Mouse (Mus musculus): ENCODE measurements around the gene Dgcr2. TPM values are rescaled to one million over a fixed set of nuclear protein-coding genes. Genes with fewer than 3 reads are reported as not detected.

Dgcr2 gene
- 20.8 and 21.7 TPM in 2 replicates for polyA plus RNA-seq (2012; rRNA removed)

DNA sequence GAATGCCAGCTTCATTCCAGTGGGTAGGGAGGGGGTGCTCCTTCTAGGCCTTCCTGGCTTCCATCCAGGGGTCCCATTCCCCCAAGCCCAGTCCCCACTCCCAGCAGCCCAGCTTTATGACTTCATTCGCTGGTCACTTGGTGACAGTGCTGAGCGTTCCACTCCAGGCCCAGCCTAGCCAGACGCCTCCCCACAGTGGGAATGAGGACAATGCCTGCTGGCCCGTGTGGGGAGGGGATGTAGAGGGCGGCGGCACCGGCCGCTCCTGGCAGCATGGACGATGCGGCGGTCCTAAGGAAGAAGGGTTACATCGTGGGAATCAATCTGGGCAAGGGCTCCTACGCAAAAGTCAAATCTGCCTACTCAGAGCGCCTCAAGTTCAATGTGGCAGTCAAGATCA lies at the start of gene Dgcr2, which contains the start of gene Tssk2:
TSS of gene Dgcr2 (minus strand) at position 101 of the 400 bp plus-strand sequence.
TSS of gene Tssk2 (plus strand) at position 176 of the 400 bp plus-strand sequence.

DNA sequence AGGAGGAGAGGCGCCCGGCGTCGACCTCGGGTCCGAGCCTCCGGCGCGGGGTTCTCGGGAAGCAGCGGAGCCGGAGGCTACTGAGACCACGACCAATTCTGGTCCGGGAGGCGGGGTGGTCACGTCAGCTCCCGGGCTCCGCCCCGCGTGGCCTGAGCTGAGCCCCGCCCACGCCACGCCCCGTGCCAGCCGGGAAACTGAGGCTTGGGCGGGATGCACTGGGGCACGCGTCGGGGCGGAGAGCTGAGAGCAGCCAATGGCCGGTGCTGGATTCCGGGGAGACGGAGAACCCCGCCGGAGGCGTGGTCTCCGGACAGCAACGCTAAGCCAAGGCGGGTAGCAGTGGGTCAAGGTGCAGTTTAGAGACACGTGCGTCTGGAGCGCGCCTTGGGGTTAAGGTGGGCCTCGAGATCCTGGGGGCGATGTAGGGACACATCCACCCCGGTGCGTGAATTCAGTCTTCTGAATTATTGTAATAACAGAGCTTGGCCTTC lies 29.8 kb upstream of the Dgcr2 start, which contains the start of gene Slc25a1:
TSS of gene Slc25a1 (minus strand) at position 133 of the 494 bp plus-strand sequence.

DNA sequence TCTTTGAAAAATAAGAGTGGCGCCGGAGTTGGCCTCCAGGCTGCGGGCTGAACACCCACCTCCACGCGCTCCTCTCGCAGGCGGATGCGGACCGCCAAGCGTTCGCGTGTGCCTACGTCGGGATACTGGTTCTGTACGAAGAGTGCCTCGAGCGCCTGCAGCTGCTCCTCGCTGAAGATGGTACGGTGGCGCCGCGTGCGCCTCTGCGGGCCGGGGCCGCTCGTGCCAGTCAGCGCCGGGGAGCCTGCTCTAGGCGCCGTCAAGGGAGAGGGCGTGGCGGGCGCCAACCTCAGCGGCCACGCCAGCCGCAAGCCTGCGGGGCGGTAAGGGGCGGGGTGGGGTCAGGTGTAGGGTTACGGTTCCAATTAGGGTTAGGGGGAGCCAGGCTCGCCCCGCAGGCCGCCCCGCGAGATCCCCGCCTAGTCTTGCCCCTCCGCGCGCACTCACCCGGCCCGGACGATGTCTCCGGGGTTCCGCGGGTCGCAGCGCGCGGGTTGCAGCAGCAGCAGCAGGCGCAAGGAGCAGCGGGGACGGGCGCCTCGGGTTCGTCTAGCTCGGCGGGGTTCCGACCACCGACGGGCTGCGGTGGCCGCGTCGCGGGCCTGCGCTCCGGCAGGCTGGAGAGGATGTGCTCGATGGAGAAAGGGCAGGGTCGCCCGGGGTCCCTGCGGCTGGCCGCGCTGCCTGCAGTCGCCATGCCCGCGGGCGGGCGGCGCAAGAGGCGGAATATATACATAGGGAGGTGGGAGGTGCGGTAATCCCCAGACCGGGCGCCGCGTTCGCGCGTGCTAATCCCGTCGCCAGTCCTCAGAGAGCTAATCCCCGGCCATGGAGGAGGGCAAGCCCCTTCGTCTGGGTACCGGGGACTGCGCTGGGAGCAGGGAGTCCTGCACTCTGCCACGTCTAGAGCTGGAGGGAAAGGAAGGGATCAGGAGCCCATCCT lies 16.2 kb upstream of the Dgcr2 start, which contains the start of gene Gsc2:
TSS of gene Gsc2 (minus strand) at position 753 of the 943 bp plus-strand sequence.

GRCm38 (mm10) chr16:17911052-17911595 lies 12.8 kb upstream of the Dgcr2 start, which contains the start of gene Ess2:
Gene Ess2 (minus strand): TSS chr16:17911348.

GRCm38 (mm10) chr16:17893923-17894322 lies 4.4 kb downstream of the Dgcr2 start, which contains the start of gene Tssk1:
Gene Tssk1 (plus strand): TSS chr16:17894223.

DNA sequence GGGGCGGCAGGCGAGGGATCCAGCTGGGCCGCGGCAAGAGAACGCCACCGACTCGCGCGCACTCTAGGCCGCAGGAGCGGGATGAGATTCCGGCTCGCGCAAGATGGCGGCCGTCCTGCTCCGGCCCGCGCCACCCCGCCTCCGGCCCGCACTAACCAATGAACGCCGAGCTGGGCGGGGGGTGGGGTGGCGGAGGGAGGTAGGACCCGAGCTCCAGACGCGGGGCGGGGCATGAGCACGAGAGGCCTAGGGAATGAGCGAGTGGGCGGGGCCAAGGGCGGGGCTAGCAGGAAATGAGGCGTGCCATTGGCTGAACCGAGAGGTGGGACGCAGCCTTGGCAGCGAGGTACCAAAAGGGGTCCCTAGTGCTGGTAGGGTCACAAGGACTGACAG lies 6.8 kb downstream of the Dgcr2 start, which contains the start of gene Gm20518:
TSS of gene Gm20518 (minus strand) at position 105 of the 393 bp plus-strand sequence.

DNA sequence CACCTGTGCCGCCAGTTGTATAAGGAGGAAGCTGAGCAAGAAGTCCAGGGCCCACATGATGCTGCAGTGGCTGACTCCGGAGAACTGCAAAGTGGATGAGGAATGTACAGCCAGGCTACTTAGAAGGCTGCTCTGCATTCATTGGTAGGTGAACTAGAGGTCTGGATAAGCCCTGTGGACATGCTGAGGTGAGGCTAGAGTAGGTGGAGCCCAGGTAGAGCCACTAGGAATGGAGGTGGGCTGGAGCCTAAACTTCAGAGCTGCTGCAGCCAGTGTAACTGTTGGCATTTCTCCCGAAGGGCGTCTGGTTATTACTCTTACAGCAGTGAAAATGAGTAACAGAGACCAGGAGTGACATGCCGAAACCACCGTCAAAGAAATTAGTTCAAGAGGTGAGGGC lies 60.3 kb downstream of the Dgcr2 start, which contains the start of gene Car15:
TSS of gene Car15 (minus strand) at position 314 of the 400 bp plus-strand sequence.

GRCm38 (mm10) chr16:17832821-17833220 lies 65.5 kb downstream of the Dgcr2 start, which contains the start of gene B830017H08Rik:
Gene B830017H08Rik (plus strand): TSS chr16:17833121.

DNA sequence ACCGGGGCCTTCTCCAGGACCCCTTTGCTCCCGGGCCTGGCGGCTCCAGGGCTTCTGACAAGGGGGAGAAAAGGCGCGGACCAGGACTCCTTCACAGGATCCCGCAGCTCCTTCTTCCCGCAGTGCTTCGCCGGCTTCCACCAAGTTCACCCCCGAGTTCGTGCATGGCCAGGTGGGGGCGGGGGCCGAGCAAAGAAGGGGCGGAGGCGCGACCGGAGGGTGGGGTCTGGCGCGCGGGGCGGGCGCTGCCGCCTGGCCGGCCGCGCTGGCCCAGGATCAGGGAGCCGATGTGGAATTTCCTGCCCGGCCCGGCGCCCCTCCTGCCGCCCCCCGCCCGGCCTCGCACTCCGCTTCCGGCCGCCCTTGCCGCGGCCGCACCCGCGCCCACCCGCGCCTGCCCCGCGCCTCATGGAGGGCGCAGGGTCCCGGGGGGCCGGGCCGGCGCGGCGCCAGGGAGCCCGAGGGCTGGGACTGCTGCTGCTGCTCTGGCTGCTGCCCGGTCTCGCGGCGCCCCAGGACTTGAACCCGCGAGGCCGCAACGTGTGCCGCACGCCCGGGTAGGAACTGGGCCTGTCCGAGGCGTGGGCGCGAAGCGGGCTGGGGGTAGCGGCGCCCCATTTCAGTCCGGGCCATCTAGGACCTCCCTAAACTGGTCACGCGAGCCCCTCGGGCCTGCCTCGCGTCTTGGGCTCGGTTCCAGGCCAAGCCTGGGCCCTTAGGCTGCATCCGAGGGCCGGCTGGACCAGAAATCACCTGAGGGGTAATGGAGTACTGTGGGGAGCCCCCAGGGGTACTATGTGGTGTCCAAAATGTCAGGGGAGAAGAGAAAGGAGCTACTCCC lies 101.2 kb downstream of the Dgcr2 start, which contains the start of gene Scarf2:
TSS of gene Scarf2 (plus strand) at position 312 of the 841 bp plus-strand sequence.

Other genes with a start within 250 kb of the Dgcr2 start
- 12.6 and 18.0 TPM in 2 replicates for gene Med15, start 165.7 kb downstream of the Dgcr2 start, polyA plus RNA-seq (2012; rRNA removed)
- 14.3 and 15.0 TPM in 2 replicates for gene Klhl22, start 138.9 kb downstream of the Dgcr2 start, polyA plus RNA-seq (2012; rRNA removed)
- 4.7 and 6.5 TPM in 2 replicates for gene Scarf2, start 101.3 kb downstream of the Dgcr2 start, polyA plus RNA-seq (2012; rRNA removed)
- not detected in 2 replicates for gene B830017H08Rik, start 65.4 kb downstream of the Dgcr2 start, polyA plus RNA-seq (2012; rRNA removed)
- gene Car15, start 60.2 kb downstream of the Dgcr2 start, polyA plus RNA-seq (2012; rRNA removed), result 1.0 and 1.6 TPM in 2 replicates
- gene Gm20518, start 6.9 kb downstream of the Dgcr2 start, polyA plus RNA-seq (2012; rRNA removed), result 0.13 and 0.24 TPM in 2 replicates
- gene Tssk1, start 4.3 kb downstream of the Dgcr2 start, polyA plus RNA-seq (2012; rRNA removed), result 0.02 and 0.03 TPM in 2 replicates
- gene Tssk2, start 75 bp upstream of the Dgcr2 start, polyA plus RNA-seq (2012; rRNA removed), result not detected in 2 replicates
- gene Ess2, start 12.8 kb upstream of the Dgcr2 start, polyA plus RNA-seq (2012; rRNA removed), result 7.2 and 8.3 TPM in 2 replicates
- not detected in 2 replicates for gene Gsc2, start 16.5 kb upstream of the Dgcr2 start, polyA plus RNA-seq (2012; rRNA removed)
- 48.8 and 59.1 TPM in 2 replicates for gene Slc25a1, start 29.7 kb upstream of the Dgcr2 start, polyA plus RNA-seq (2012; rRNA removed)
- 3.2 and 5.8 TPM in 2 replicates for gene Vpreb2, start 81.9 kb upstream of the Dgcr2 start, polyA plus RNA-seq (2012; rRNA removed)
- 13.7 and 14.7 TPM in 2 replicates for gene Dgcr6, start 154.3 kb upstream of the Dgcr2 start, polyA plus RNA-seq (2012; rRNA removed)
- gene Prodh, start 191.6 kb upstream of the Dgcr2 start, polyA plus RNA-seq (2012; rRNA removed), result 4.6 and 4.8 TPM in 2 replicates
- 0.26 TPM in 2 replicates for gene Rtn4r, start 229.1 kb upstream of the Dgcr2 start, polyA plus RNA-seq (2012; rRNA removed)

Measured in liver, embryonic 18 days (tissue).